Mouse (Mus musculus) bone marrow macrophage, adult 2 months (primary cell): ENCODE measurements around the gene Tmtc2.

Experiments used
- CTCF ChIP-seq: IDR thresholded peaks from 2 replicates; pipeline ENCODE4 v1.5.1; 2012; ENCODE audit warnings: low read depth, mild to moderate bottlenecking, low read length, moderate library complexity
- POLR2A ChIP-seq: IDR thresholded peaks from 2 replicates; pipeline ENCODE4 v1.6.1; 2012; ENCODE audit warnings: mild to moderate bottlenecking, low read depth, low read length, borderline replicate concordance

DNA sequence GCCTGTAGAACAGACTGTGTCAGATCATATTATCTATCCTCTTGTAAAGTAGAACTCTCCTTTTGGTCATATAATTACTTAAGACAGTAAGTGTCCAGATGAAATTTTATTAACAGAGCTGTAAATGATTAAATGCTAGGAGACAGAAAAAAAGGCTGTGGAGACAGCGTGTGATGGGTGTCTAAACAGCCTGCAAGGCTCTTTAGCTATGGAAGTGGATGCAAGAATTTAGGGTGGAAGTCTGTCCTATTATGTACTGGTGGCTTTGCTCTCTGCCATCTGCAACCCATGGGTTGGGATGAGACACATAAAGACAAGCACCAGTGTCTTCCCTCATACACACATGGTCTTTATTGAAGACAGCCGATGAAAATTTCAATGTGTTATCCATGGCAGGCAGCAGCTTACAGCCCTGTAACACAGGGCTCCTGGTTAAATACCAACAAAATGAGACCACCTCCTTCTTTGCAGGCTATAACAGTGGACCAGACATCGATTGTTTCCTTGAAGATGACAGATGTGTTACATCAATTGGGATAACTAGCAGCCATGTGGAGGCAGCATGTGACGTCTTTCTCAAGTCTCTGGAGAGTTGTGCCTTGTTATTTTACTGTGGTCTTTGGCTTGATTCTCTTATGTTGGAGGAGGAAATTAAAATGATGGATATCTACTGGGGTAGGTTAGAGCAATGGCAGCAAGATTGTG lies 380.3 kb downstream of the Tmtc2 start:
- TF ChIP-seq CTCF (no peak), POLR2A (no peak)
